Mouse (Mus musculus): Measurements from ENCODE around the gene Hps4. TPM values are rescaled to one million over a fixed set of nuclear protein-coding genes. Genes with fewer than 3 reads are reported as not detected.

The Hps4 gene
- polyA plus RNA-seq (2014; fragmentation: Illumina TruSeq; extraction: RNeasy Lipid Tissue Mini Kit (QIAGEN cat#74804); ENCODE audit: low replicate concordance): 17.8 TPM

DNA sequence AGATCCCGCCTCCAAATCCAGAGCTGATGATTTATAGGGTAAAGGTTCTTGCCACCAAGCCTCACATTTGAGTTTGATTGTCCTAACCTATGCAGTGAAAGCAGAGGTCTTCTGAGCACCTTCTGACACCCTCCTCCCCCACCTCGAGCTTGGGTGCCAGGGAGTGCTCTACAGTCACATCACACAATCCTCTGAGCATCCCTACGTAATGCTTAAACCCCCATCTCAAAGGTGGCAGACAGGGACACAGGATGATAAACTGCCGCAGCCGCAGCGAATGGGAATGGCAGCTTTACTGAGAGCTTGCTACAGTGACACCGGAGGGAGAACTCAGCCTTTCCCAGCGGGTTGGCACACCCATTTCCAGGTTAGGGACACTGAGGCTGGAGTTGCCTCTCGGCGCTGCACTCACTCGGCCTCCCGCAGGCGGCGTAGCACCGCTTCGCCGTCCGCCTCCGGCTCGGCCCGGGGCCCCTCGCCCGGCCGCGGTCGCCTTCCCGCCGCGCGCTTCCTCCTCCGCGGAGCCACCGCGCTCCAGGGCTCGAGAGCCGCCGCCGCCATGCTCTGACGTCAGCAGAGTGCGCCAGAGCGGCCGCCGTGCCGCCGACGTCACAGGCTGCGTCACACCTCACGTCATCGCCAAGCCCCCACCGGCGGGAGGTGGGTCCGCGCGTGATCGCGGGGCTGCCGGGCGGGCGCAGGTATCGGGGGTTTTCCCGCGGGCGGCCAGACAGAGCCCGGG lies at the start of gene Hps4, which contains the start of gene Srrd:
Hps4 (plus strand) TSS at position 621 of the 742 bp plus-strand sequence.
Srrd (minus strand) TSS at position 578 of the 742 bp plus-strand sequence.

DNA sequence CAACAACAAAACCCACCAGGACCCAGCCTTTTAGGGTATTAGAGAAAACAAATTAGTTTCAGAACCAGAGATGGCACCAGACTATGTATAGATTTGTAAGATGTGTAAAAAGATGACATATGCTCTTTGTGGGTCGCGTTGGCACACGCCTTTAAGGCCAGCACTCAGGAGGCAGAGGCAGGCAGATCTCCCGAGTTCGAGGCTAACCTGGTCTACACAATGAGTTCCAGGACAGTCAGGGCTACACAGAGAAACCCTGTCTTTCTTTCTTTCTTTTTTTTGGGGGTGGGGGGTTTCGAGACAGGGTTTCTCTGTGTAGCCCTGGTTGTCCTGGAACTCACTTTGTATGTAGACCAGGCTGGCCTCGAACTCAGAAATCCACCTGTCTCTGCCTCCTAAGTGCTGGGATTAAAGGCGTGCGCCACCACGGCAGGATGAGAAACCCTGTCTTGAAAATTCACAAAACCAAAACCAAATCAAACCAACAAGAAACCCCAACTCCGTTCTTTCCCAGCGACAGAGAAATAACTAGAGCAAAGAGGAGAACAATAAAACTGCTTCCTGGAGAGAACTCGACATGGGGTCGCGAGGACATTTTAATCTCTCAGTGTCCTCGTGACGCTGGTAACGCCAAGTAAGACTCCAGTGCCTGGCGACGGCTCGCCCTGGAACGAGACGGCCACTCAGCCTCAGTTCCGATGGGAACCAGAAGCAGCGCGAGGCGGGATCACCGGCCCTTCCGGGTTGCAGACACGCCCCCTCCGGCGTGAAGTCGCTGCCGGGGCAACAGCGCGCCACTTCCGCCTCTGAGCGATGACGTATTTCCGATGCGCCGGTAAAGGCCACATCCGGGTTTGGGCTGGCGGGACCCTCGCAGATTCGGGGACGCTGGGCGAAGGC lies 17.1 kb upstream of the Hps4 start, which contains the start of gene Tfip11:
Tfip11 (plus strand) TSS at position 813 of the 900 bp plus-strand sequence.

DNA sequence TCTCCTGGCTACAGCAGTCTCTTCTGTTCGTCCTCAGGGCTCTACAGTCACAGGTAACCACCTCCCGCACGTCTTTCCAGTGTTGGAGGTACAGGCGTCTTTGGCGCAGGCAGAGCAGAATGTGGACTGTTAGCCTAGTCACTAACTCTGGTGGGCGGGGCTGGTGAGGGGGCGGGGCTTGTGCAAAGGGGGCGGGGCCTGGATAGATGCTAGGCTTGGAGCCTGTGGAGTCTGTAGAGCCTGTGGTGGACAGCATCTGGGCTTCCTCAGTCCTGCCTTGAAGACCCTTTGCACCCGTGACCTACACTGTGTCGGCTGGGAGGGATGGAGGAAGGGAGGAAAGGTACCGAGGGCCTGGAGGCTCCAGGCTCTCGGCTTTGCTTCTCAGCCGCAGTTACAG lies 13.0 kb downstream of the Hps4 start, which contains the start of gene Gm6583:
Gm6583 (minus strand) TSS at position 124 of the 400 bp plus-strand sequence.

DNA sequence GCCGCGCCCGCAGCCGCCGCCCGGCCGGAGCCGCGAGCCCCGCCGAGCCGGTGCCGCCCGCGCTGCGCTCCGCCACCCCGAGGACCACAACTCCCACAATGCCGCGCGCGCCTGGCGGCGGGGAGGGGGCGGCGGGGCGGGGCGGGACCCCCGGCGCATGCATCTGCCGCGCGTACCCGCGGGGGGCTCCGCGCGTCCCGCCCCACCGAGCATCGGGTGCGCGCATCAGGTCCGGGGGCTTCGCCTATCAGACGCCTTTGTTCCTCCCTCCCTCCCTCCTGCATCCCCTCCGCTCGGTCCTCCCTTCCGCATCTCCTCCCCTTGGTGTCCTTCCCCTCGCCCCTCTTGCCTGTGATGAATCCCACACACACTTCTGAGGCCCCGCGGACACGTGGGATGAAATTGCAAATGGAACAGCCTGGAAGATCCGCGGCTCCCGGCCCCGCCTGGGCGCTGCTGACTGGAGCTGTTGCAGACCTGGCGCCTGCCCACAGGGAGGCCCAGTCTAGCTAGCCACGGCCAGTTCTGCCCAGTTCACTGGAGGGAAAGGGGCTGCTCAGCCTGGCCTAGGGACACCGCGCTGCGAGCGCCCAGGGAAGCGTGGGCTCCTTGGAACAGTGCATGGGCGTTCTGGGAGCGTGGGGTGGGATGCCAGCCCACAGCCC lies 52.0 kb downstream of the Hps4 start, which contains the start of gene Asphd2:
Asphd2 (minus strand) TSS at position 88 of the 665 bp plus-strand sequence.

Other genes with a start within 250 kb of the Hps4 start
- gene Cryba4, start 90.6 kb upstream of the Hps4 start, polyA plus RNA-seq (2014; fragmentation: Illumina TruSeq; extraction: RNeasy Lipid Tissue Mini Kit (QIAGEN cat#74804); ENCODE audit: low replicate concordance): not detected
- not detected for gene Crybb1, start 87.3 kb upstream of the Hps4 start, polyA plus RNA-seq (2014; fragmentation: Illumina TruSeq; extraction: RNeasy Lipid Tissue Mini Kit (QIAGEN cat#74804); ENCODE audit: low replicate concordance)
- 2.4 TPM for gene Tpst2, start 66.4 kb upstream of the Hps4 start, polyA plus RNA-seq (2014; fragmentation: Illumina TruSeq; extraction: RNeasy Lipid Tissue Mini Kit (QIAGEN cat#74804); ENCODE audit: low replicate concordance)
- gene Tfip11, start 16.7 kb upstream of the Hps4 start, polyA plus RNA-seq (2014; fragmentation: Illumina TruSeq; extraction: RNeasy Lipid Tissue Mini Kit (QIAGEN cat#74804); ENCODE audit: low replicate concordance): 7.0 TPM
- 0.59 TPM for gene Srrd, start within 50 bp of the Hps4 start, polyA plus RNA-seq (2014; fragmentation: Illumina TruSeq; extraction: RNeasy Lipid Tissue Mini Kit (QIAGEN cat#74804); ENCODE audit: low replicate concordance)
- not detected for gene Gm6583, start 12.9 kb downstream of the Hps4 start, polyA plus RNA-seq (2014; fragmentation: Illumina TruSeq; extraction: RNeasy Lipid Tissue Mini Kit (QIAGEN cat#74804); ENCODE audit: low replicate concordance)
- gene Asphd2, start 51.8 kb downstream of the Hps4 start, polyA plus RNA-seq (2014; fragmentation: Illumina TruSeq; extraction: RNeasy Lipid Tissue Mini Kit (QIAGEN cat#74804); ENCODE audit: low replicate concordance): not detected
- gene Gm6588, start 106.3 kb downstream of the Hps4 start, polyA plus RNA-seq (2014; fragmentation: Illumina TruSeq; extraction: RNeasy Lipid Tissue Mini Kit (QIAGEN cat#74804); ENCODE audit: low replicate concordance): not detected
- 0.37 TPM for gene Sez6l, start 234.1 kb downstream of the Hps4 start, polyA plus RNA-seq (2014; fragmentation: Illumina TruSeq; extraction: RNeasy Lipid Tissue Mini Kit (QIAGEN cat#74804); ENCODE audit: low replicate concordance)